ENCODE assay signal across 8 mouse cellular contexts in the genomic region with DNA sequence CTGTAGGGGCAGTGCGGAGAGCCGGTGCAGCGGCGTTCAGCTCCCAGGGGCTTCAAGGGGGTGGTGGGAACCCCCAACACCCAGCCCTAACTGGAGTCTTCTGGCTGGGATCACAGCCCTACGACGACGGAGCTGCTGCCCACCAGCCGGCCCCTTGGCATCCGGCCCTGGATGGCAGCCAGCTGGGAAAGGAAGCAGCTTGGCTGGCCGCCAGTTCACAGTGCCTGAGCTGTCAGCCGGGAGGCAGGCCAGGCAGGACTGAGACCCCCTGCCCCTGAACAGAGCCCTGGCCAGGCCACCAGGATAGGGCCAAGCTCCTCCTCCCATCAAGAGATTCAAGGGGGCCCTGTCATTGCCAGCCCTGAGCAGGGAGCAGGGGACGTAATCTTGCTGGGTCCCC.
A peak's percentile ranks its signal among the peaks of the same experiment; 100 is the strongest.
DNase-seq lines count a peak whose midpoint lies in the region; ATAC-seq and TF ChIP-seq lines count a peak whose summit lies in the region.

No protein-coding gene starts in this region.

- peak overlapping the region; percentile 9; the same call in 1 of the 2 replicates for H3K9ac ChIP-seq in forebrain, embryonic 14.5 days (ENCODE audit: low read length)
- H3K9ac ChIP-seq in heart, postnatal 0 days (replicated peaks; ENCODE audit: low read depth, low read length) = no peak overlapping the region

- H3K9me3 ChIP-seq in forebrain, embryonic 14.5 days (replicated peaks; ENCODE audit: control insufficient read depth, low read length) = no peaks in the 10 kb centered on the region
- H3K9me3 ChIP-seq in heart, postnatal 0 days (replicated peaks; ENCODE audit: control insufficient read depth, low read length) = no peaks in the 10 kb centered on the region

- H3K4me2 ChIP-seq in forebrain, embryonic 14.5 days (ENCODE audit: low read length) = peak overlapping the region; percentile 12
- H3K4me2 ChIP-seq in heart, postnatal 0 days (ENCODE audit: low read depth, low read length) = peak overlapping the region; percentile 16

- DNase-seq in 416B (ENCODE audit: low read depth) = peak; percentile 75
- peak; percentile 94 for DNase-seq in adrenal gland, postnatal 10 days
- DNase-seq in forebrain, embryonic 14.5 days (ENCODE audit: low spot score) = peak; percentile 94
- peak; percentile 80 for DNase-seq in heart, postnatal 0 days (ENCODE audit: low spot score)
- peak; percentile 90 to 94 for DNase-seq in kidney, postnatal 25 days
- peak; percentile 64 to 71 for DNase-seq in lung, adult 18-20 months
- DNase-seq in ovary, postnatal 36 days (ENCODE audit: low spot score) = peak; percentile 82
- no peak for DNase-seq in embryo, embryonic 9.5 days (ENCODE audit: extremely low spot score)

- H3K36me3 ChIP-seq in forebrain, embryonic 14.5 days (ENCODE audit: control insufficient read depth, insufficient read depth, low read length) = no peaks in the 10 kb centered on the region
- H3K36me3 ChIP-seq in heart, postnatal 0 days (replicated peaks; ENCODE audit: control insufficient read depth, insufficient read depth, low read length) = no peaks in the 10 kb centered on the region

- H3K4me3 ChIP-seq in forebrain, embryonic 14.5 days (ENCODE audit: low read depth, low read length) = no peak overlapping the region
- no peak overlapping the region for H3K4me3 ChIP-seq in heart, postnatal 0 days (ENCODE audit: low read depth, low read length)

- H3K27ac ChIP-seq in forebrain, embryonic 14.5 days (ENCODE audit: low read depth, low read length) = peak overlapping the region; percentile 84
- H3K27ac ChIP-seq in heart, postnatal 0 days (ENCODE audit: low read depth) = no peak overlapping the region

- peaks cover 79% of the 10 kb centered on the region for H3K4me1 ChIP-seq in forebrain, embryonic 14.5 days (ENCODE audit: control insufficient read depth, insufficient read depth, low read length)
- H3K4me1 ChIP-seq in heart, postnatal 0 days (ENCODE audit: control insufficient read depth, insufficient read depth) = peaks cover 26% of the 10 kb centered on the region

- no peak for TF ChIP-seq CTCF in heart, postnatal 0 days (IDR thresholded peaks at IDR 0.05; ENCODE audit: low read depth)

- 4% methylated on average over 12 of the region's 12 CpGs for WGBS in forebrain, embryonic 14.5 days
- WGBS in heart, postnatal 0 days = 11% methylated on average over 12 of the region's 12 CpGs

- TF ChIP-seq EP300 in heart, postnatal 0 days (IDR thresholded peaks at IDR 0.05; ENCODE audit: low read depth) = no peak

- H3K27me3 ChIP-seq in forebrain, embryonic 14.5 days (replicated peaks; ENCODE audit: control insufficient read depth, insufficient read depth, low read length) = no peaks in the 10 kb centered on the region
- peaks cover 30% of the 10 kb centered on the region; the same call in 1 of the 2 replicates for H3K27me3 ChIP-seq in heart, postnatal 0 days (ENCODE audit: control insufficient read depth, insufficient read depth, low read length)

- peak; percentile 79 for ATAC-seq in forebrain, embryonic 14.5 days
- ATAC-seq in heart, postnatal 0 days (ENCODE audit: insufficient read depth, low read depth) = peak; percentile 71
